Mouse (Mus musculus) neutrophil, adult 59 days (primary cell): Measurements from ENCODE around the gene Prss48. TPM values are rescaled to one million over a fixed set of nuclear protein-coding genes. Genes with fewer than 3 reads are reported as not detected.

Source experiments
- total RNA-seq, 2 experiments: library from RNA; stranded (reverse); gene quantifications; 1 replicate in 1 of 2; 2 replicates in 1 of 2; pipeline ENCODE4 v1.2.4; 2023

Gene Prss48
- not detected for total RNA-seq

GRCm38 (mm10) chr3:86002423-86002822, at the start of gene Prss48:
Gene Prss48, minus strand, starts transcription at chr3:86002491.

GRCm38 (mm10) chr3:85970742-85971598, 31.3 kb downstream of the Prss48 start, which contains the start of gene Sh3d19:
Gene Sh3d19, plus strand, starts transcription at chr3:85971109.

Other genes with a start within 250 kb of the Prss48 start
- under 1 TPM; 0.26 to 0.29 TPM for gene Fam160a1, start 185.2 kb downstream of the Prss48 start, total RNA-seq
- not detected for gene Glt28d2, start 115.0 kb downstream of the Prss48 start, total RNA-seq
- not detected for gene Gm37240, start 115.0 kb downstream of the Prss48 start, total RNA-seq
- gene Sh3d19, start 31.4 kb downstream of the Prss48 start, total RNA-seq: 1 to 10 TPM in 1 of 2 experiments, under 1 TPM in 1; 1.00 to 1.5 TPM
- gene Rps3a1, start 140.2 kb upstream of the Prss48 start, total RNA-seq: 100 to 1,000 TPM; 525 to 590 TPM
- gene Lrba, start 222.2 kb upstream of the Prss48 start, total RNA-seq: 1 to 10 TPM; 8.0 to 9.3 TPM